Mouse (Mus musculus) thymus, adult 2 months (tissue): Measurements from ENCODE around the gene Ppm1a.

Source experiments
- CTCF ChIP-seq: fragments of 200-500 bp; IDR thresholded peaks from 2 replicates; pipeline ENCODE4 v1.5.1; 2012; ENCODE audit warnings: mild to moderate bottlenecking, control low read depth, low read length, moderate library complexity, borderline replicate concordance; ENCODE audit not compliant: control insufficient read depth, poor library complexity, insufficient read depth; ENCODE audit errors: extremely low read depth
- POLR2A ChIP-seq: fragments of 200-500 bp; IDR thresholded peaks from 2 replicates; pipeline ENCODE4 v1.6.1; 2012; ENCODE audit warnings: mild to moderate bottlenecking, low read length, control low read depth, moderate library complexity; ENCODE audit not compliant: control insufficient read depth, poor library complexity, insufficient read depth; ENCODE audit errors: extremely low read depth

GRCm38 (mm10) chr12:72714896-72715295 is 42.4 kb upstream of the Ppm1a start:
- TF ChIP-seq CTCF (no peak), POLR2A (no peak)
